Mouse (Mus musculus): ENCODE data around the gene Lekr1. TPM values are rescaled to one million over a fixed set of nuclear protein-coding genes. Genes with fewer than 3 reads are reported as not detected.

The Lekr1 gene
- polyA plus RNA-seq, 1 experiment = 0.32 TPM

GRCm38 (mm10) chr3:65841175-65841574, 175.1 kb downstream of the Lekr1 start:
- 83% methylated on average over 8 of the region's 8 CpGs for WGBS
- H3K4me1 ChIP-seq (ENCODE audit: control insufficient read depth, insufficient read depth, insufficient read length, low read length) = peaks cover 3% of the 10 kb centered on the region; the same call in 1 of the 2 replicates

GRCm38 (mm10) chr3:65842515-65843184, 176.6 kb downstream of the Lekr1 start:
- no peak overlapping the region for H3K27ac ChIP-seq (ENCODE audit: insufficient read depth, low read depth, low read length)
- no peaks in the 10 kb centered on the region for H3K36me3 ChIP-seq (ENCODE audit: control insufficient read depth, insufficient read depth, low read length)
- H3K4me1 ChIP-seq (ENCODE audit: control insufficient read depth, insufficient read depth, insufficient read length, low read length) = peaks cover 3% of the 10 kb centered on the region; the same call in 1 of the 2 replicates
- no peak overlapping the region for H3K4me3 ChIP-seq (ENCODE audit: low read depth, low read length)
- 45% methylated on average over 5 of the region's 5 CpGs for WGBS
- H3K27me3 ChIP-seq (ENCODE audit: control insufficient read depth, insufficient read depth, low read length) = no peaks in the 10 kb centered on the region
- TF ChIP-seq CTCF (IDR thresholded peaks at IDR 0.05; ENCODE audit: extremely low read depth, insufficient read length, insufficient replicate concordance, low read depth, low read length) (no peak), POLR2A (IDR thresholded peaks at IDR 0.05; ENCODE audit: low read depth, low read length) (no peak)

More at GRCm38 (mm10) chr3:65841175-65841574, 175.1 kb downstream of the Lekr1 start:
- Histone ChIP-seq H3K27me3 (ENCODE audit: control insufficient read depth, insufficient read depth, low read length) (no peaks in the 10 kb centered on the region), H3K4me3 (ENCODE audit: low read depth, low read length) (no peak overlapping the region), H3K36me3 (ENCODE audit: control insufficient read depth, insufficient read depth, low read length) (no peaks in the 10 kb centered on the region), H3K27ac (ENCODE audit: insufficient read depth, low read depth, low read length) (no peak overlapping the region)
- TF ChIP-seq POLR2A (IDR thresholded peaks at IDR 0.05; ENCODE audit: low read depth, low read length) (no peak), CTCF (IDR thresholded peaks at IDR 0.05; ENCODE audit: extremely low read depth, insufficient read length, insufficient replicate concordance, low read depth, low read length) (no peak)

- Histone ChIP-seq H3K27me3 (ENCODE audit: control insufficient read depth, insufficient read depth, low read length) (no peaks in the 10 kb centered on the region), H3K27ac (ENCODE audit: insufficient read depth, low read depth, low read length) (no peak overlapping the region), H3K4me1 (ENCODE audit: control insufficient read depth, insufficient read depth, insufficient read length, low read length) (peaks cover 3% of the 10 kb centered on the region; the same call in 1 of the 2 replicates), H3K36me3 (ENCODE audit: control insufficient read depth, insufficient read depth, low read length) (no peaks in the 10 kb centered on the region), H3K4me3 (ENCODE audit: low read depth, low read length) (no peak overlapping the region)
- TF ChIP-seq CTCF (IDR thresholded peaks at IDR 0.05; ENCODE audit: extremely low read depth, insufficient read length, insufficient replicate concordance, low read depth, low read length) (no peak), POLR2A (IDR thresholded peaks at IDR 0.05; ENCODE audit: low read depth, low read length) (no peak)
- 15% methylated on average over 4 of the region's 4 CpGs for whole genome bisulfite sequencing
Observed at GRCm38 (mm10) chr3:65843185-65843552, 177.1 kb downstream of the Lekr1 start.

DNA sequence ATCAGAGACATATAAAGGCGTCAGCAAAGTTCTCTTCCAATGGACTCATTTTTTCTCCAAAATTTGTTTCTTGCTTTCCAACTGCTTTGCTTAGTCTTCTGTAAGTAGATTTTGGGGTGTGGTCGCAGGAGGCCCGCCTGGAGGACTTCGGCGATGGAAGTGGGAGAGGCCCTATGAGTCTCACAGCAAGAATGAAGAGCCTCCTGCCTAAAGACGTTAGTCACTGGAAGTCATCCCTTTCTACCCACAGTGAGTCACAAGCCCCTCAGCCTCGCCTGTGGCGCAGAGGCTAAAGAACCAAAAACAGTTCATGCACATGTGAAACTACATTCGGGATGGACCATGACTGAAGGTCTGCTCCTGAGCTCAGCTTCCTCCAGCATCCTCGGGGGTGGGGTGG, 178.3 kb downstream of the Lekr1 start:
- Histone ChIP-seq H3K4me3 (ENCODE audit: low read depth, low read length) (no peak overlapping the region), H3K4me1 (ENCODE audit: control insufficient read depth, insufficient read depth, insufficient read length, low read length) (peaks cover 3% of the 10 kb centered on the region; the same call in 1 of the 2 replicates), H3K27me3 (ENCODE audit: control insufficient read depth, insufficient read depth, low read length) (no peaks in the 10 kb centered on the region), H3K27ac (ENCODE audit: insufficient read depth, low read depth, low read length) (no peak overlapping the region), H3K36me3 (ENCODE audit: control insufficient read depth, insufficient read depth, low read length) (no peaks in the 10 kb centered on the region)
- 86% methylated on average over 10 of the region's 10 CpGs for WGBS
- TF ChIP-seq POLR2A (IDR thresholded peaks at IDR 0.05; ENCODE audit: low read depth, low read length) (no peak), CTCF (IDR thresholded peaks at IDR 0.05; ENCODE audit: extremely low read depth, insufficient read length, insufficient replicate concordance, low read depth, low read length) (no peak)

- peaks cover 3% of the 10 kb centered on the region; the same call in 1 of the 2 replicates for H3K4me1 ChIP-seq (ENCODE audit: control insufficient read depth, insufficient read depth, insufficient read length, low read length)
- no peaks in the 10 kb centered on the region for H3K27me3 ChIP-seq (ENCODE audit: control insufficient read depth, insufficient read depth, low read length)
- H3K4me3 ChIP-seq (ENCODE audit: low read depth, low read length) = no peak overlapping the region
- no peak for TF ChIP-seq POLR2A (IDR thresholded peaks at IDR 0.05; ENCODE audit: low read depth, low read length)
- no peak for TF ChIP-seq CTCF (IDR thresholded peaks at IDR 0.05; ENCODE audit: extremely low read depth, insufficient read length, insufficient replicate concordance, low read depth, low read length)
- WGBS = 62% methylated on average over 8 of the region's 8 CpGs
- H3K27ac ChIP-seq (ENCODE audit: insufficient read depth, low read depth, low read length) = no peak overlapping the region
- no peaks in the 10 kb centered on the region for H3K36me3 ChIP-seq (ENCODE audit: control insufficient read depth, insufficient read depth, low read length)
Observed at GRCm38 (mm10) chr3:65844851-65845552, 179.0 kb downstream of the Lekr1 start.

DNA sequence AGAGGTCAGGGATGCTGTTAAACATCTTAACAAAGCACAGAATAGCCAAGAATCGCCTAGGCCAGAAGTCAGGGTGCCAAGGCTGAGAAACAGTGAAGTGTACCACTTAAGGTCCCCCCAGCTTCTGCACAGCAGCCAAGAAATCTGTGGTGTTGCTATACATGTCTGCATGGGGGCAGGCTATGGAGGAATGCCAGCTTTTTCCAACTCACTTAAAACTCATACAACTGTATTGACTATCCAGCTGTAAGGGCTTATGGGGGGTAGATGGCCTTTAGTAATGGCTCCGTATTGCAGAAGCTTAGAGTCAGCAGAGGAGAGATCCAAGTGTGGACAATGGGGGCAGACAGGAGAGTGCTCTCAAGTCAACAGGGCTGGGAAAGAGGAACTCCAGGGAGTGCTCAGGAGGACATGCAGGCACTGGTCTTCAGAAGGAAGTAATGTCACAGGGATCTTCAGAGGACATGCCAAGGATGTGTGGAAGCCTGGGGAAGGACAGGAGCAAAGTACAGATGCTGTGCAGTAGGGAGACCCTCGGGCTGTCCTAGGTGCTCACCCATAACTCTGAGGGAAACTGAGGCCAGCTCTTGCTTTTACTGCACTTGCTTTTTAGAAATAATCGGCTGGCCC, 181.2 kb downstream of the Lekr1 start:
- no peak overlapping the region for H3K4me3 ChIP-seq (ENCODE audit: low read depth, low read length)
- TF ChIP-seq CTCF (IDR thresholded peaks at IDR 0.05; ENCODE audit: extremely low read depth, insufficient read length, insufficient replicate concordance, low read depth, low read length) (no peak), POLR2A (IDR thresholded peaks at IDR 0.05; ENCODE audit: low read depth, low read length) (no peak)
- H3K27me3 ChIP-seq (ENCODE audit: control insufficient read depth, insufficient read depth, low read length) = no peaks in the 10 kb centered on the region
- H3K27ac ChIP-seq (ENCODE audit: insufficient read depth, low read depth, low read length) = no peak overlapping the region
- 65% methylated on average over 4 of the region's 4 CpGs for WGBS
- peaks cover 3% of the 10 kb centered on the region; the same call in 1 of the 2 replicates for H3K4me1 ChIP-seq (ENCODE audit: control insufficient read depth, insufficient read depth, insufficient read length, low read length)
- H3K36me3 ChIP-seq (ENCODE audit: control insufficient read depth, insufficient read depth, low read length) = no peaks in the 10 kb centered on the region

DNA sequence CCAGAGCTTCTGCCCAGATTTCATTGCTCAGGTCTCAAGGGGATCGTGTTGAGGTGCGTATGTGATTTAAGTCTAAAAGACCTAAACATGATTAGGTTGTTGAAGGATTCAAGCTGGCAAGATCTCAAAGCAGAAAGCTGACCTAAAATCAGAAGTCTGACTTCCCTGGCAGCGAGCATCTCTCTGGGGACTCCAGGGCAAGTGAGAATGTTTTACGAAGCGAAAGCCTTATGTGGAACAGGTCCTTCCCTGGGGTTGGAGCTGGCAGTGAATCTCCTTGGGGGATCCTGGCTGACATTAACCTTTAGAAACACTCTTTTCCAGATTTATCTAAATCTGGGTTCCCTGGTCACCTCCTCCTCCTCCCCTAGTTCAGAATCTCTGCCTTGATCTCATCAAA, 187.7 kb downstream of the Lekr1 start:
- Histone ChIP-seq H3K27ac (ENCODE audit: insufficient read depth, low read depth, low read length) (no peak overlapping the region), H3K36me3 (ENCODE audit: control insufficient read depth, insufficient read depth, low read length) (no peaks in the 10 kb centered on the region), H3K4me3 (ENCODE audit: low read depth, low read length) (no peak overlapping the region), H3K27me3 (ENCODE audit: control insufficient read depth, insufficient read depth, low read length) (no peaks in the 10 kb centered on the region), H3K4me1 (ENCODE audit: control insufficient read depth, insufficient read depth, insufficient read length, low read length) (peaks cover 2% of the 10 kb centered on the region; the same call in 1 of the 2 replicates)
- TF ChIP-seq POLR2A (IDR thresholded peaks at IDR 0.05; ENCODE audit: low read depth, low read length) (no peak), CTCF (IDR thresholded peaks at IDR 0.05; ENCODE audit: extremely low read depth, insufficient read length, insufficient replicate concordance, low read depth, low read length) (no peak)
- 92% methylated on average over 5 of the region's 5 CpGs for WGBS

All from small intestine, adult 2 months (tissue).